Mouse (Mus musculus) limb, embryonic 15.5 days (tissue): ENCODE measurements at regions not wholly inside any gene's neighbourhood (a gene's known extent, or its start where the extent isn't known, plus 50 kb on each side); places are given as distances from the start of the nearest gene placed in this dataset.
"Not testable (repeated sequence)": the region's sequence is repeated elsewhere in the genome, so short reads cannot be mapped to it uniquely, and the experiment has no call there.

Experiments
- ATAC-seq: fragments of 200-750 bp; cut with Nextera tagmentation; 2 replicates; pipeline ENCODE4 v1.8.0; 2017; ENCODE audit warnings: low read depth, moderate TSS enrichment; ENCODE audit not compliant: insufficient number of reproducible peaks, low FRiP score, low TSS enrichment
- H3K27ac ChIP-seq: fragments of 300-500 bp; sonication (generic); 2 replicates; pipeline ENCODE4 v1.5.1; 2015; ENCODE audit warnings: moderate library complexity, mild to moderate bottlenecking, inconsistent platforms
- H3K27me3 ChIP-seq: fragments of 300-500 bp; sonication (generic); 2 replicates; pipeline ENCODE4 v1.6.1; 2015; ENCODE audit warnings: inconsistent platforms
- H3K36me3 ChIP-seq: fragments of 300-500 bp; sonication (generic); 2 replicates; pipeline ENCODE4 v1.6.1; 2015; ENCODE audit warnings: inconsistent platforms
- H3K4me1 ChIP-seq: fragments of 300-500 bp; sonication (generic); 2 replicates; pipeline ENCODE4 v1.6.1; 2015; ENCODE audit warnings: inconsistent platforms
- H3K4me2 ChIP-seq: fragments of 300-500 bp; sonication (generic); 2 replicates; pipeline ENCODE4 v1.6.1; 2015; ENCODE audit warnings: mild to moderate bottlenecking, inconsistent platforms
- H3K4me3 ChIP-seq: fragments of 300-500 bp; sonication (generic); 2 replicates; pipeline ENCODE4 v1.5.1; 2015; ENCODE audit warnings: mild to moderate bottlenecking, inconsistent platforms
- H3K9ac ChIP-seq: fragments of 300-500 bp; sonication (generic); 2 replicates; pipeline ENCODE4 v1.6.1; 2015; ENCODE audit warnings: inconsistent platforms
- H3K9me3 ChIP-seq: fragments of 300-500 bp; sonication (generic); 2 replicates; pipeline ENCODE4 v1.6.1; 2016; ENCODE audit warnings: inconsistent platforms
- WGBS: fragments of 180-500 bp; shearing (Covaris S2); methylation state at CpG from one replicate; pipeline ENCODE4 v1.1.7; 2015; 5-methylcytosine and 5-hydroxymethylcytosine counted together

- peak overlapping the region; percentile 15 for H3K4me3 ChIP-seq
Observed at GRCm38 (mm10) chr10:120694472-120694871, 204.4 kb downstream of the Msrb3 start.

GRCm38 (mm10) chr10:120691451-120691850 is 207.4 kb downstream of the Msrb3 start:
- no peak overlapping the region for H3K4me2 ChIP-seq
- H3K4me1 ChIP-seq: peaks cover 7% of the 10 kb centered on the region; the same call in 1 of the 2 replicates
- peaks cover 3% of the 10 kb centered on the region; the same call in 1 of the 2 replicates for H3K27me3 ChIP-seq
- ATAC-seq: no peak
- H3K36me3 ChIP-seq: no peaks in the 10 kb centered on the region
- no peak overlapping the region for H3K27ac ChIP-seq
- no peak overlapping the region for H3K4me3 ChIP-seq
- H3K9ac ChIP-seq: no peak overlapping the region
- H3K9me3 ChIP-seq: no peaks in the 10 kb centered on the region
- 42% methylated on average over 3 of the region's 3 CpGs for WGBS

More at GRCm38 (mm10) chr10:120694472-120694871, 204.4 kb downstream of the Msrb3 start:
- Histone ChIP-seq H3K9ac (no peak overlapping the region), H3K36me3 (no peaks in the 10 kb centered on the region), H3K4me2 (peak overlapping the region; percentile 35), H3K27me3 (peaks cover 3% of the 10 kb centered on the region; the same call in 1 of the 2 replicates), H3K9me3 (no peaks in the 10 kb centered on the region), H3K27ac (no peak overlapping the region), H3K4me1 (peaks cover 12% of the 10 kb centered on the region)
- WGBS: 7% methylated on average over 18 of the region's 18 CpGs
- ATAC-seq: no peak

GRCm38 (mm10) chr10:120686123-120686522 is 209.9 kb upstream of the Hmga2 start:
- Histone ChIP-seq H3K9ac (no peak overlapping the region), H3K9me3 (no peaks in the 10 kb centered on the region), H3K4me2 (no peak overlapping the region), H3K27me3 (no peaks in the 10 kb centered on the region), H3K27ac (no peak overlapping the region), H3K4me1 (peaks cover 10% of the 10 kb centered on the region), H3K36me3 (no peaks in the 10 kb centered on the region), H3K4me3 (no peak overlapping the region)
- WGBS: 49% methylated on average over 10 of the region's 10 CpGs
- ATAC-seq: no peak

GRCm38 (mm10) chr10:120682021-120682420 is 205.8 kb upstream of the Hmga2 start:
- 70% methylated on average over 10 of the region's 10 CpGs for whole genome bisulfite sequencing
- no peak for ATAC-seq
- no peak overlapping the region for H3K9ac ChIP-seq
- no peak overlapping the region for H3K4me3 ChIP-seq
- H3K27me3 ChIP-seq: no peaks in the 10 kb centered on the region
- H3K36me3 ChIP-seq: no peaks in the 10 kb centered on the region
- H3K4me2 ChIP-seq: no peak overlapping the region
- H3K27ac ChIP-seq: no peak overlapping the region
- no peaks in the 10 kb centered on the region for H3K9me3 ChIP-seq
- peaks cover 26% of the 10 kb centered on the region for H3K4me1 ChIP-seq

GRCm38 (mm10) chr10:120679982-120680381 is 203.7 kb upstream of the Hmga2 start:
- ATAC-seq: no peak
- H3K27me3 ChIP-seq: no peaks in the 10 kb centered on the region
- H3K27ac ChIP-seq: no peak overlapping the region
- H3K4me2 ChIP-seq: no peak overlapping the region
- H3K9me3 ChIP-seq: no peaks in the 10 kb centered on the region
- H3K36me3 ChIP-seq: no peaks in the 10 kb centered on the region
- WGBS: 80% methylated on average over 6 of the region's 6 CpGs
- H3K4me3 ChIP-seq: no peak overlapping the region
- H3K4me1 ChIP-seq: peaks cover 26% of the 10 kb centered on the region
- no peak overlapping the region for H3K9ac ChIP-seq

- no peak overlapping the region for H3K9ac ChIP-seq
- no peak for ATAC-seq
- 45% methylated on average over 8 of the region's 8 CpGs for WGBS
- no peaks in the 10 kb centered on the region for H3K36me3 ChIP-seq
- no peak overlapping the region for H3K27ac ChIP-seq
- H3K4me1 ChIP-seq: peaks cover 26% of the 10 kb centered on the region
- no peak overlapping the region for H3K4me3 ChIP-seq
- H3K9me3 ChIP-seq: no peaks in the 10 kb centered on the region
- no peaks in the 10 kb centered on the region for H3K27me3 ChIP-seq
- no peak overlapping the region for H3K4me2 ChIP-seq
Observed at GRCm38 (mm10) chr10:120678277-120678676, 202.0 kb upstream of the Hmga2 start.

GRCm38 (mm10) chr10:120675369-120675768 is 199.1 kb upstream of the Hmga2 start:
- ATAC-seq: no peak
- WGBS: 77% methylated on average over 4 of the region's 4 CpGs
- Histone ChIP-seq H3K9me3 (no peaks in the 10 kb centered on the region), H3K9ac (no peak overlapping the region), H3K4me3 (no peak overlapping the region), H3K36me3 (no peaks in the 10 kb centered on the region), H3K27ac (no peak overlapping the region), H3K27me3 (no peaks in the 10 kb centered on the region), H3K4me1 (peaks cover 15% of the 10 kb centered on the region), H3K4me2 (no peak overlapping the region)

GRCm38 (mm10) chr10:120674321-120675045 is 198.2 kb upstream of the Hmga2 start:
- no peak for ATAC-seq
- H3K4me3 ChIP-seq: no peak overlapping the region
- no peak overlapping the region for H3K4me2 ChIP-seq
- H3K9ac ChIP-seq: no peak overlapping the region
- peaks cover 9% of the 10 kb centered on the region; the same call in 1 of the 2 replicates for H3K4me1 ChIP-seq
- H3K9me3 ChIP-seq: no peaks in the 10 kb centered on the region
- H3K36me3 ChIP-seq: no peaks in the 10 kb centered on the region
- H3K27me3 ChIP-seq: no peaks in the 10 kb centered on the region
- H3K27ac ChIP-seq: no peak overlapping the region
- WGBS: 69% methylated on average over 10 of the region's 10 CpGs

- not testable (repeated sequence) for H3K4me2 ChIP-seq, H3K9ac ChIP-seq, H3K4me3 ChIP-seq, H3K4me1 ChIP-seq, H3K27me3 ChIP-seq, ATAC-seq, H3K27ac ChIP-seq, H3K36me3 ChIP-seq, H3K9me3 ChIP-seq
- WGBS: 94% methylated on average over 7 of the region's 7 CpGs
Observed at GRCm38 (mm10) chr10:120667678-120668031, 191.4 kb upstream of the Hmga2 start.

- H3K4me1 ChIP-seq: no peaks in the 10 kb centered on the region
- 61% methylated on average over 12 of the region's 12 CpGs for WGBS
- no peak overlapping the region for H3K4me2 ChIP-seq
- ATAC-seq: no peak
- H3K27me3 ChIP-seq: no peaks in the 10 kb centered on the region
- H3K27ac ChIP-seq: no peak overlapping the region
- H3K36me3 ChIP-seq: no peaks in the 10 kb centered on the region
- H3K4me3 ChIP-seq: no peak overlapping the region
- H3K9me3 ChIP-seq: no peaks in the 10 kb centered on the region
- H3K9ac ChIP-seq: no peak overlapping the region
Observed at GRCm38 (mm10) chr10:120666985-120667677, 190.9 kb upstream of the Hmga2 start.

GRCm38 (mm10) chr10:120666202-120666860 is 190.1 kb upstream of the Hmga2 start:
- H3K4me2 ChIP-seq: no peak overlapping the region
- H3K4me3 ChIP-seq: no peak overlapping the region
- no peaks in the 10 kb centered on the region for H3K4me1 ChIP-seq
- no peaks in the 10 kb centered on the region for H3K9me3 ChIP-seq
- no peak overlapping the region for H3K27ac ChIP-seq
- no peaks in the 10 kb centered on the region for H3K27me3 ChIP-seq
- 79% methylated on average over 7 of the region's 7 CpGs for WGBS
- no peak for ATAC-seq
- H3K36me3 ChIP-seq: no peaks in the 10 kb centered on the region
- H3K9ac ChIP-seq: no peak overlapping the region

GRCm38 (mm10) chr10:120665670-120666069 is 189.4 kb upstream of the Hmga2 start:
- Histone ChIP-seq H3K36me3 (no peaks in the 10 kb centered on the region), H3K4me2 (no peak overlapping the region), H3K9ac (no peak overlapping the region), H3K4me3 (no peak overlapping the region), H3K4me1 (peaks cover 2% of the 10 kb centered on the region; the same call in 1 of the 2 replicates), H3K27ac (no peak overlapping the region), H3K27me3 (no peaks in the 10 kb centered on the region), H3K9me3 (no peaks in the 10 kb centered on the region)
- no peak for ATAC-seq
- 72% methylated on average over 5 of the region's 5 CpGs for WGBS
